9 mouse cellular contexts compared by ENCODE assay signal in genomic region chr2:93791516-93792499, GRCm38 (mm10). TPM values are rescaled to one million over a fixed set of nuclear protein-coding genes. Genes with fewer than 3 reads are reported as not detected.
DNase-seq lines count a peak whose midpoint lies in the region; ATAC-seq and TF ChIP-seq lines count a peak whose summit lies in the region.
"Had no signal": no experiment of that assay in that cellular context is flagged by ENCODE, and none has a peak within 500 bp of the region (broad histone marks: within the 10 kb centered on the region; RNA-seq: fewer than 3 reads in every experiment).

No protein-coding gene starts in this region.

- no peak overlapping the region for H3K4me3 ChIP-seq in forebrain, embryonic 13.5 days
- no peak overlapping the region for H3K4me3 ChIP-seq in forebrain, embryonic 12.5 days (replicated peaks)
- H3K4me3 ChIP-seq in forebrain, postnatal 0 days (ENCODE audit: low read depth, low read length) = no peak overlapping the region
- no peak overlapping the region for H3K4me3 ChIP-seq in hindbrain, embryonic 15.5 days
- no peak overlapping the region for H3K4me3 ChIP-seq in limb, embryonic 12.5 days (replicated peaks)
- H3K4me3 ChIP-seq in midbrain, embryonic 16.5 days (ENCODE audit: low read depth, low read length) = no peak overlapping the region

- peak; percentile 45; the same call in 1 of the 2 replicates for ATAC-seq in forebrain, embryonic 13.5 days
- ATAC-seq in forebrain, embryonic 12.5 days (ENCODE audit: low FRiP score) = no peak
- peak; percentile 79 for ATAC-seq in forebrain, postnatal 0 days
- ATAC-seq in hindbrain, embryonic 15.5 days (ENCODE audit: low FRiP score, low read depth) = peak; percentile 75; the same call in 1 of the 2 replicates
- peak; percentile 69 for ATAC-seq in limb, embryonic 12.5 days (ENCODE audit: insufficient number of reproducible peaks, insufficient read depth, low FRiP score, low TSS enrichment, low read depth)
- ATAC-seq in midbrain, embryonic 16.5 days = 0 out of 2 replicates have a peak, but pooled peaks have one; percentile 27

- DNase-seq in brain, adult 2 months (ENCODE audit: low read depth, low spot score) = peak; percentile 97
- peak; percentile 30 for DNase-seq in forebrain, postnatal 0 days
- no peak for DNase-seq in thymus, postnatal 4 days

- no peaks in the 10 kb centered on the region for H3K27me3 ChIP-seq in forebrain, embryonic 13.5 days
- H3K27me3 ChIP-seq in forebrain, embryonic 12.5 days = no peaks in the 10 kb centered on the region
- no peaks in the 10 kb centered on the region for H3K27me3 ChIP-seq in forebrain, postnatal 0 days (ENCODE audit: insufficient read depth, low read length)
- no peaks in the 10 kb centered on the region for H3K27me3 ChIP-seq in hindbrain, embryonic 15.5 days
- no peaks in the 10 kb centered on the region for H3K27me3 ChIP-seq in limb, embryonic 12.5 days
- no peaks in the 10 kb centered on the region for H3K27me3 ChIP-seq in midbrain, embryonic 16.5 days (ENCODE audit: control insufficient read depth, insufficient read depth, low read depth, low read length)
- H3K27me3 ChIP-seq: CH12.LX had no signal

- peaks cover 61% of the 10 kb centered on the region for H3K36me3 ChIP-seq in forebrain, embryonic 13.5 days (ENCODE audit: poor library complexity, severe bottlenecking)
- peaks cover 45% of the 10 kb centered on the region for H3K36me3 ChIP-seq in forebrain, embryonic 12.5 days (replicated peaks)
- H3K36me3 ChIP-seq in forebrain, postnatal 0 days (ENCODE audit: insufficient read depth) = peaks cover 54% of the 10 kb centered on the region
- peaks cover 45% of the 10 kb centered on the region for H3K36me3 ChIP-seq in hindbrain, embryonic 15.5 days
- peaks cover 61% of the 10 kb centered on the region for H3K36me3 ChIP-seq in limb, embryonic 12.5 days
- peaks cover 25% of the 10 kb centered on the region for H3K36me3 ChIP-seq in midbrain, embryonic 16.5 days (ENCODE audit: control insufficient read depth, insufficient read depth, low read length)

- no peak for TF ChIP-seq CTCF in forebrain, postnatal 0 days (IDR thresholded peaks at IDR 0.05; ENCODE audit: low read depth)

- no peak overlapping the region for H3K9ac ChIP-seq in forebrain, embryonic 13.5 days
- H3K9ac ChIP-seq in forebrain, embryonic 12.5 days = no peak overlapping the region
- H3K9ac ChIP-seq in forebrain, postnatal 0 days = no peak overlapping the region
- H3K9ac ChIP-seq in hindbrain, embryonic 15.5 days = no peak overlapping the region
- no peak overlapping the region for H3K9ac ChIP-seq in limb, embryonic 12.5 days (replicated peaks)
- no peak overlapping the region for H3K9ac ChIP-seq in midbrain, embryonic 16.5 days (ENCODE audit: low read depth, low read length)

- H3K4me2 ChIP-seq in forebrain, embryonic 13.5 days = no peak overlapping the region
- H3K4me2 ChIP-seq in forebrain, embryonic 12.5 days = no peak overlapping the region
- no peak overlapping the region for H3K4me2 ChIP-seq in forebrain, postnatal 0 days (ENCODE audit: low read depth)
- H3K4me2 ChIP-seq in hindbrain, embryonic 15.5 days = no peak overlapping the region
- H3K4me2 ChIP-seq in limb, embryonic 12.5 days = no peak overlapping the region
- no peak overlapping the region for H3K4me2 ChIP-seq in midbrain, embryonic 16.5 days (ENCODE audit: low read length)

- no peaks in the 10 kb centered on the region for H3K9me3 ChIP-seq in forebrain, embryonic 13.5 days (replicated peaks)
- H3K9me3 ChIP-seq in forebrain, embryonic 12.5 days = no peaks in the 10 kb centered on the region
- H3K9me3 ChIP-seq in forebrain, postnatal 0 days (ENCODE audit: low read length) = no peaks in the 10 kb centered on the region
- no peaks in the 10 kb centered on the region for H3K9me3 ChIP-seq in hindbrain, embryonic 15.5 days
- no peaks in the 10 kb centered on the region for H3K9me3 ChIP-seq in limb, embryonic 12.5 days
- no peaks in the 10 kb centered on the region for H3K9me3 ChIP-seq in midbrain, embryonic 16.5 days (replicated peaks; ENCODE audit: control insufficient read depth, low read length, poor library complexity, severe bottlenecking)

- H3K27ac ChIP-seq in forebrain, embryonic 13.5 days = no peak overlapping the region
- H3K27ac ChIP-seq in forebrain, embryonic 12.5 days = no peak overlapping the region
- no peak overlapping the region for H3K27ac ChIP-seq in forebrain, postnatal 0 days (ENCODE audit: low read depth, low read length)
- no peak overlapping the region; the same call in 1 of the 2 replicates for H3K27ac ChIP-seq in hindbrain, embryonic 15.5 days (replicated peaks)
- no peak overlapping the region for H3K27ac ChIP-seq in limb, embryonic 12.5 days
- no peak overlapping the region for H3K27ac ChIP-seq in midbrain, embryonic 16.5 days (ENCODE audit: low read length)

- WGBS in forebrain, embryonic 13.5 days = 72% methylated on average over 13 of the region's 13 CpGs
- 70% methylated on average over 13 of the region's 13 CpGs for WGBS in forebrain, embryonic 12.5 days
- WGBS in forebrain, postnatal 0 days = 62% methylated on average over 13 of the region's 13 CpGs
- 62% methylated on average over 13 of the region's 13 CpGs for WGBS in hindbrain, embryonic 15.5 days
- WGBS in limb, embryonic 12.5 days = 50% methylated on average over 13 of the region's 13 CpGs
- 62% methylated on average over 13 of the region's 13 CpGs for WGBS in midbrain, embryonic 16.5 days

- no peaks in the 10 kb centered on the region for H3K4me1 ChIP-seq in forebrain, embryonic 13.5 days
- no peaks in the 10 kb centered on the region for H3K4me1 ChIP-seq in forebrain, embryonic 12.5 days
- H3K4me1 ChIP-seq in forebrain, postnatal 0 days (ENCODE audit: insufficient read depth) = no peaks in the 10 kb centered on the region
- peaks cover 10% of the 10 kb centered on the region; the same call in 1 of the 2 replicates for H3K4me1 ChIP-seq in hindbrain, embryonic 15.5 days (replicated peaks)
- H3K4me1 ChIP-seq in limb, embryonic 12.5 days (replicated peaks) = peaks cover 6% of the 10 kb centered on the region; the same call in 1 of the 2 replicates
- no peaks in the 10 kb centered on the region for H3K4me1 ChIP-seq in midbrain, embryonic 16.5 days (ENCODE audit: control insufficient read depth, insufficient read depth, low read length)

RNA-seq across cellular contexts. Expression of gene Ext2, which starts 30.6 kb away (rescaled TPM):
- polyA plus RNA-seq in forebrain, embryonic 13.5 days (2015; fragmentation: Nextera tagmentation; extraction: Ambion mirVana) = 50.6 and 57.6 TPM in 2 replicates
- polyA plus RNA-seq in forebrain, embryonic 12.5 days (2016; fragmentation: Nextera tagmentation; extraction: Ambion mirVana) = 68.8 and 69.2 TPM in 2 replicates
- total RNA-seq in forebrain, postnatal 0 days (2014; rRNA removed) = 31.4 and 37.7 TPM in 2 replicates
- 67.8 and 68.6 TPM in 2 replicates for polyA plus RNA-seq in forebrain, postnatal 0 days (2015; fragmentation: Nextera tagmentation; extraction: Ambion mirVana)
- 70.1 and 75.1 TPM in 2 replicates for polyA plus RNA-seq in hindbrain, embryonic 15.5 days (2015; fragmentation: Nextera tagmentation; extraction: Ambion mirVana)
- polyA plus RNA-seq in limb, embryonic 12.5 days (2016; fragmentation: Nextera tagmentation; extraction: Ambion mirVana) = 78.9 and 87.7 TPM in 2 replicates
- polyA plus RNA-seq in midbrain, embryonic 16.5 days (2015; fragmentation: Nextera tagmentation; extraction: Ambion mirVana) = 71.3 and 74.9 TPM in 2 replicates

RNA-seq across cellular contexts. Expression of gene Accs, which starts 57.9 kb away (rescaled TPM):
- polyA plus RNA-seq in forebrain, embryonic 13.5 days (2015; fragmentation: Nextera tagmentation; extraction: Ambion mirVana) = 8.1 and 10.1 TPM in 2 replicates
- 7.8 and 8.3 TPM in 2 replicates for polyA plus RNA-seq in forebrain, embryonic 12.5 days (2016; fragmentation: Nextera tagmentation; extraction: Ambion mirVana)
- 14.2 and 15.2 TPM in 2 replicates for total RNA-seq in forebrain, postnatal 0 days (2014; rRNA removed)
- polyA plus RNA-seq in forebrain, postnatal 0 days (2015; fragmentation: Nextera tagmentation; extraction: Ambion mirVana) = 3.8 and 5.1 TPM in 2 replicates
- 5.0 and 6.2 TPM in 2 replicates for polyA plus RNA-seq in hindbrain, embryonic 15.5 days (2015; fragmentation: Nextera tagmentation; extraction: Ambion mirVana)
- polyA plus RNA-seq in limb, embryonic 12.5 days (2016; fragmentation: Nextera tagmentation; extraction: Ambion mirVana) = 8.8 and 11.0 TPM in 2 replicates
- 4.3 and 4.5 TPM in 2 replicates for polyA plus RNA-seq in midbrain, embryonic 16.5 days (2015; fragmentation: Nextera tagmentation; extraction: Ambion mirVana)
